Mouse (Mus musculus) central nervous system, embryonic 18 days (tissue): ENCODE measurements around the gene Rps9. TPM values are rescaled to one million over a fixed set of nuclear protein-coding genes. Genes with fewer than 3 reads are reported as not detected.

ENCODE experiments used
- polyA plus RNA-seq: library from polyadenylated mRNA; depleted of rRNA; stranded (reverse); fragments of >200 nt; gene quantifications from 2 replicates; pipeline ENCODE4 v1.2.3, GENCODE M21; 2012; rRNA removed

Gene Rps9
- polyA plus RNA-seq, result 2,244 and 2,252 TPM in 2 replicates

DNA sequence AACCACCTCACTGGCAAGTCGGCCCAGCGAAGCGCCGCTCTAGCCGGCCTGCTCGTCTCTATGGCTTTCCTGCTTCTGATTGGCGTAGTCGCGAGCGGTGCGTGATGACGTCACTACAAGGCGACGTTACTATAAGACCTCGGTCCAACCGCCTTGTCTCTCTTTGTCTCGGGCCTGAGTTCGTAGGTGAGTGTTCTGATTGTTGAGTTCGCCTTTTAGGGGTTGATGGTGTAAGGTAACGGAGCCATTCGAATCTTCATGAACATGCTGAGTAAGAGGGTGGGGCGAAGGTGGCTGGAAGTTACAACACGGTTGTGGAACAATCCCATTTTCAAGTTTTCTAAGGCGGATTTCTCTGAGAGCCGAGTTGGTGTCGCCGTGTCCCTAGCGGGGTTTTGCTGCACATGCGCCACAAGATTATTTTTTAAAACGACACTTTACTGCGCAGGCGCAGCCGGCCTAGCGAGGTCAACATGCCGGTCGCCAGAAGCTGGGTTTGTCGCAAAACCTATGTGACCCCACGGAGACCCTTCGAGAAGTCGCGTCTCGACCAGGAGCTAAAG is at the start of gene Rps9:
Gene Rps9, plus strand, starts transcription at position 115 of the 563 bp plus-strand sequence.

GRCm38 (mm10) chr7:3665215-3666114 is 38.3 kb upstream of the Rps9 start, which contains the start of gene Leng1:
TSS of gene Leng1 (minus strand) at chr7:3665840.

DNA sequence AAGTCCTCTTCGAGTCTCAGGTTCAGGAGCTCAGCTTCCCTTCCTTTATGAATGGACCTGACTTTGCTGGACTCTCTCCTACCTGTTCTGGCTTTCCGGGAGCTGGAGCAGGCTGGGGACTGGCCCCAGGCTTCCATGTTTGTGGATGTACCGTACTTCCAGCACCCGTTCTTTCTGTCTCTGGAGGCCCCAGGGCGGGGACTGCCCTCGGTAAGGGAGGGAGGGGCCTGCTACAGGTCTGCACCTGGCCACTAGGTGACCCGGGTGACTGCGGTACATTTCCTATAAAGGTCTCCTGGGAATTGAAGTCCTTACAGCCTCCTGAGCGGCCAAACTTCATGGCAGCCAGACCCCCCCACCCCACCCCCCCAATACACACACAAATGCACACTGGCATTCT is 26.5 kb upstream of the Rps9 start, which contains the start of gene Tmc4:
Gene Tmc4, minus strand, starts transcription at position 212 of the 400 bp plus-strand sequence.

DNA sequence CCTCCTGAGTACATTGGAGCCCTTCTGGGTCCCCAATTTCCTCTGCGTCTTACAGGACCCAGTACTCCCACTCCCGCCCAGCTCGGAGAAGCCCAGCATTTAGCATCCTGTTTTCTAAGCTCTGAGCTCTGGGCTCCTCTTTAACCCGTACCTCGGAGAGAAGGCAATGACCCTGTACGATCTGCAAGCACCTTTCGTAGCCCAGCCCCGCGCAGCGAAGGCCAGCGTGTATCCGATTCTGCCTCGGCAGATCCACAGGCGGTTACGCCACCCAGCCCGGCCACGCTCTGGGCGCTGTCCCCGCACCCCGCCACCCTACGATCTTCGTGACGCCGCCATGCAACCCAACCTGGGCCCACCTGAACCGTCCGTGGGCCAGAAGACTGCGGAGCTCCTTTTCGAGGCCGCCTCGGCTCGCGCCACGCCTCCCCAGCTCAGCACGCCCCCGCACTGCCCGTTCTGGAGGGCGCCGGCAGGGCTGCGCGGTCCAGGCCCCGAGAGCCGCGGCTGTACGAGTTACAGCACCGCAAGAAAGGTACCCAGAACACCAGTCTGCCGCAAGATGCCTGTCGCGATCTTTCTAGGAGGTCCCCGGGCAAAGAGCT is 11.3 kb upstream of the Rps9 start, which contains the start of gene Tsen34:
Gene Tsen34, plus strand, starts transcription at position 482 of the 605 bp plus-strand sequence.

DNA sequence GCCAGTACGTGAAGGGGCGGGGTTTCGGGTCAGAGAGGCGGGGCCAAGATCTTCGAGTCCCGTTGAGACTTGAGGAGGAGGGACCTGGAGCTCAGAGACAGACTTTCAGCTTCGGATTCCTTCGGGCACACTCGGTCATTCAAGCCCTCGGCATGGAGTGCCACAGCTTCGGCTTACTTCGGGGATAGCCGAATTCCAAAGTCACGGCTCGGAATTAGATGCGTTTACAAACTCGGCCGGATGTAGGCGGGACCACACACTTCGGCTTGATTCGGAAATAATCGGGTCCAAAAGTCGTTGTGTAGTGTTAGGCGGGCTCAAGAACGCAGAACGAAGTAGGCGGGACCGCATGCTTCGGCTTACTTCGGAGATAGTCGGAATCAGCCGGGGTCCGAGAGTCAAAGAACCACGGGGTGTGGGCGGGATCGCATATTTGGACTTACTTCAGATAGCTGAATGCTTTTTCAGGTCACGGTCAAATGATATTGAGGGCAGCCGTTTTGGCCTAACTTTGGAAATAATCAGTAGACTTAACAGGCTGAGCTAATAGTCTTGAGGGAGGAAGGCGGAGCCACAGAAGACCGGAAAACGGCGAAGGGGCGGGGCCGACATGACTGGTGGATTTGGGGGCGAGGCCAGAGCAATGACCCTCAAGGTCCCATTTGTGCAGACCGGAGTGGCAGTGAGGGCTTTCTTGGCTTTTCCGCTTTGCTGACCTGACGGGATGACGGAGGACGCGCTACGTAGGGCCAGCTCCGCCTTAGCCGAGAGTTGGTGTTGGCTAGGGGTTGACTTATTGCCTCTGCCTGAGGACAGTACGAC is 10.6 kb upstream of the Rps9 start, which contains the start of gene Mboat7:
Gene Mboat7, minus strand, starts transcription at position 537 of the 822 bp plus-strand sequence.

DNA sequence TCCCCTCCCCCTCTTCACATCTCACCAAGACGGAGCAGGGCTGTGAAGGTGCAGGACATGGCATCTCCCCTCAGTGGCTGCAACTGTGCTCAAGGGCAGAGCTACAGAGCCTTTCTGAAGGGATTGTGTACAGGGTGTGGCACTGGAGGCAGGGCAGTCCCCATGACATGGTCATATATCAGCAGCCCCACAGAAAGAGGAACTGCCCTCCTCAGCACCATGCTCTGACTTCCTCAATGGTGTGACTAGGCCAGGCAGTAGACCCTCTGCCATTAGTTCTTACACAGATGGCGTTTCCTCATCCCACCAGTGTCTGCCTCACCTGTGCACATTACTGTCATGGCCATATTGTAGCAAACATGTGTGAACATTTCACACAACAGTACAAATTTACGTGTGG is 16.5 kb downstream of the Rps9 start, which contains the start of gene Pirb:
Gene Pirb, minus strand, starts transcription at position 124 of the 400 bp plus-strand sequence.

Other genes with a start within 250 kb of the Rps9 start
- 0.05 TPM in 1 of 2 replicates, not detected in the other for gene Tarm1, start 201.4 kb upstream of the Rps9 start, polyA plus RNA-seq
- 2.0 and 2.9 TPM in 2 replicates for gene Oscar, start 87.8 kb upstream of the Rps9 start, polyA plus RNA-seq
- gene Ndufa3, start 86.6 kb upstream of the Rps9 start, polyA plus RNA-seq, result 267 and 278 TPM in 2 replicates
- gene Tfpt, start 74.1 kb upstream of the Rps9 start, polyA plus RNA-seq, result 36.2 and 36.8 TPM in 2 replicates
- 68.3 and 70.2 TPM in 2 replicates for gene Prpf31, start 74.0 kb upstream of the Rps9 start, polyA plus RNA-seq
- gene Cnot3, start 58.7 kb upstream of the Rps9 start, polyA plus RNA-seq, result 38.3 and 44.8 TPM in 2 replicates
- 8.5 and 10.0 TPM in 2 replicates for gene Leng1, start 38.2 kb upstream of the Rps9 start, polyA plus RNA-seq
- 14.6 and 16.1 TPM in 2 replicates for gene Tmc4, start 26.4 kb upstream of the Rps9 start, polyA plus RNA-seq
- 188 and 193 TPM in 2 replicates for gene Tsen34, start 11.1 kb upstream of the Rps9 start, polyA plus RNA-seq
- gene Mboat7, start 10.5 kb upstream of the Rps9 start, polyA plus RNA-seq, result 90.4 and 97.2 TPM in 2 replicates
- gene Pirb, start 16.4 kb downstream of the Rps9 start, polyA plus RNA-seq, result 0.23 and 0.28 TPM in 2 replicates
- gene Gm15448, start 121.7 kb downstream of the Rps9 start, polyA plus RNA-seq, result not detected in 2 replicates
- not detected in 2 replicates for gene Pira2, start 141.1 kb downstream of the Rps9 start, polyA plus RNA-seq
- 0.05 TPM in 1 of 2 replicates, not detected in the other for gene Gm14548, start 194.1 kb downstream of the Rps9 start, polyA plus RNA-seq
- 0.11 TPM in 1 of 2 replicates, not detected in the other for gene Lilra6, start 211.5 kb downstream of the Rps9 start, polyA plus RNA-seq